Mouse (Mus musculus) activated CD4-positive, CD25-positive, alpha-beta regulatory T cell, adult 9 weeks (primary cell): Measurements from ENCODE around the gene Sppl2b. TPM values are rescaled to one million over a fixed set of nuclear protein-coding genes. Genes with fewer than 3 reads are reported as not detected.

ENCODE experiments used
- polyA plus RNA-seq: library from polyadenylated mRNA; unstranded; fragments of 100-300 nt; shearing (Covaris generic); gene quantifications from one replicate; pipeline ENCODE4 v1.2.1, GENCODE M21; 2017

Gene Sppl2b
- polyA plus RNA-seq = 41.4 TPM

GRCm38 (mm10) chr10:80854913-80855748, at the start of gene Sppl2b, which contains the start of gene Lsm7:
Sppl2b (plus strand) TSS chr10:80855275.
Lsm7 (minus strand) TSS chr10:80855209.

GRCm38 (mm10) chr10:80813366-80813765, 41.7 kb upstream of the Sppl2b start, which contains the start of gene Jsrp1:
Jsrp1 (minus strand) TSS chr10:80813498.

GRCm38 (mm10) chr10:80826151-80827062, 28.7 kb upstream of the Sppl2b start, which contains the start of gene Oaz1:
Oaz1 (plus strand) TSS chr10:80826656.

GRCm38 (mm10) chr10:80843931-80844547, 11.0 kb upstream of the Sppl2b start, which contains the start of gene Lingo3:
Lingo3 (minus strand) TSS chr10:80844039.

GRCm38 (mm10) chr10:80871581-80871980, 16.5 kb downstream of the Sppl2b start, which contains the start of gene Tmprss9:
Tmprss9 (plus strand) TSS chr10:80871848.

GRCm38 (mm10) chr10:80900318-80901247, 45.5 kb downstream of the Sppl2b start, which contains the start of gene Timm13:
Timm13 (minus strand) TSS chr10:80900969.

GRCm38 (mm10) chr10:80917779-80918434, 62.8 kb downstream of the Sppl2b start, which contains the start of gene Lmnb2:
Lmnb2 (minus strand) TSS chr10:80918245.

Other genes with a start within 250 kb of the Sppl2b start
- gene Gm49322, start 249.3 kb upstream of the Sppl2b start, polyA plus RNA-seq = 12.7 TPM
- gene Csnk1g2, start 232.4 kb upstream of the Sppl2b start, polyA plus RNA-seq = 8.2 TPM
- gene Btbd2, start 198.2 kb upstream of the Sppl2b start, polyA plus RNA-seq = 2.7 TPM
- gene Mknk2, start 177.2 kb upstream of the Sppl2b start, polyA plus RNA-seq = 19.0 TPM
- gene Mob3a, start 153.3 kb upstream of the Sppl2b start, polyA plus RNA-seq = 412 TPM
- gene Izumo4, start 153.1 kb upstream of the Sppl2b start, polyA plus RNA-seq = 148 TPM
- 42.7 TPM for gene Ap3d1, start 113.0 kb upstream of the Sppl2b start, polyA plus RNA-seq
- 8.4 TPM for gene Dot1l, start 100.1 kb upstream of the Sppl2b start, polyA plus RNA-seq
- 75.0 TPM for gene Sf3a2, start 57.1 kb upstream of the Sppl2b start, polyA plus RNA-seq
- 206 TPM for gene Plekhj1, start 56.6 kb upstream of the Sppl2b start, polyA plus RNA-seq
- gene Amh, start 50.0 kb upstream of the Sppl2b start, polyA plus RNA-seq = not detected
- gene Jsrp1, start 41.8 kb upstream of the Sppl2b start, polyA plus RNA-seq = not detected
- 2,065 TPM for gene Oaz1, start 28.6 kb upstream of the Sppl2b start, polyA plus RNA-seq
- gene Lingo3, start 11.2 kb upstream of the Sppl2b start, polyA plus RNA-seq = not detected
- gene Lsm7, start 66 bp upstream of the Sppl2b start, polyA plus RNA-seq = 190 TPM
- not detected for gene Tmprss9, start 16.6 kb downstream of the Sppl2b start, polyA plus RNA-seq
- 242 TPM for gene Timm13, start 45.7 kb downstream of the Sppl2b start, polyA plus RNA-seq
- 16.4 TPM for gene Lmnb2, start 63.0 kb downstream of the Sppl2b start, polyA plus RNA-seq
- 93.9 TPM for gene Gadd45b, start 74.8 kb downstream of the Sppl2b start, polyA plus RNA-seq
- gene Gng7, start 159.7 kb downstream of the Sppl2b start, polyA plus RNA-seq = 0.09 TPM
- gene Diras1, start 170.4 kb downstream of the Sppl2b start, polyA plus RNA-seq = not detected
- 15.1 TPM for gene Slc39a3, start 182.2 kb downstream of the Sppl2b start, polyA plus RNA-seq
- gene Sgta, start 204.9 kb downstream of the Sppl2b start, polyA plus RNA-seq = 116 TPM
- 13.1 TPM for gene Thop1, start 214.8 kb downstream of the Sppl2b start, polyA plus RNA-seq
- gene Creb3l3, start 243.6 kb downstream of the Sppl2b start, polyA plus RNA-seq = not detected